Mouse (Mus musculus): ENCODE data around the gene Taf15.

- TF ChIP-seq CTCF (IDR thresholded peaks at IDR 0.05): no peak
- no peak for TF ChIP-seq EP300 (IDR thresholded peaks at IDR 0.05; ENCODE audit: insufficient read depth, low read depth, low read length)
- TF ChIP-seq POLR2A (IDR thresholded peaks at IDR 0.05; ENCODE audit: insufficient read depth, low read depth, low read length): no peak
These were observed 15.6 kb upstream of the Taf15 start for GRCm38 (mm10) chr11:83457257-83457656.

Measured in heart, adult 2 months (tissue).